In genomic region chr1:172197851-172198250, GRCm38 (mm10) we compare ENCODE assay signal across 21 mouse cellular contexts. TPM values are rescaled to one million over a fixed set of nuclear protein-coding genes. Genes with fewer than 3 reads are reported as not detected.
DNase-seq lines count a peak whose midpoint lies in the region; ATAC-seq and TF ChIP-seq lines count a peak whose summit lies in the region.
"Had no signal": no experiment of that assay in that cellular context is flagged by ENCODE, and none has a peak within 500 bp of the region (broad histone marks: within the 10 kb centered on the region; RNA-seq: fewer than 3 reads in every experiment).

No protein-coding gene starts in this region.

- no peak overlapping the region for H3K4me2 ChIP-seq in forebrain, embryonic 12.5 days
- no peak overlapping the region for H3K4me2 ChIP-seq in forebrain, postnatal 0 days (ENCODE audit: low read depth)
- H3K4me2 ChIP-seq in midbrain, postnatal 0 days (ENCODE audit: low read depth, low read length, poor library complexity, severe bottlenecking), result no peak overlapping the region
- H3K4me2 ChIP-seq in forebrain, embryonic 15.5 days (replicated peaks), result no peak overlapping the region
- H3K4me2 ChIP-seq: embryonic facial prominence, embryonic 13.5 days; heart, embryonic 12.5 days; hindbrain, embryonic 12.5 days had no signal

- TF ChIP-seq CTCF in forebrain, postnatal 0 days (IDR thresholded peaks at IDR 0.05; ENCODE audit: low read depth), result no peak
- no peak for TF ChIP-seq CTCF in midbrain, postnatal 0 days (IDR thresholded peaks at IDR 0.05)

- H3K9ac ChIP-seq in forebrain, embryonic 12.5 days, result no peak overlapping the region
- H3K9ac ChIP-seq in forebrain, postnatal 0 days, result no peak overlapping the region
- H3K9ac ChIP-seq in midbrain, postnatal 0 days (replicated peaks; ENCODE audit: low read length, poor library complexity, severe bottlenecking), result no peak overlapping the region
- H3K9ac ChIP-seq in forebrain, embryonic 15.5 days (replicated peaks), result no peak overlapping the region
- H3K9ac ChIP-seq: embryonic facial prominence, embryonic 13.5 days; heart, embryonic 12.5 days; hindbrain, embryonic 12.5 days had no signal

- no peak overlapping the region for H3K4me3 ChIP-seq in forebrain, embryonic 12.5 days (replicated peaks)
- H3K4me3 ChIP-seq in forebrain, postnatal 0 days (ENCODE audit: low read depth, low read length), result no peak overlapping the region
- H3K4me3 ChIP-seq in midbrain, embryonic 10.5 days, result no peak overlapping the region
- no peak overlapping the region for H3K4me3 ChIP-seq in midbrain, postnatal 0 days (ENCODE audit: low read depth, low read length)
- H3K4me3 ChIP-seq in forebrain, embryonic 15.5 days, result no peak overlapping the region
- H3K4me3 ChIP-seq: embryonic facial prominence, embryonic 13.5 days; heart, embryonic 12.5 days; hindbrain, embryonic 12.5 days had no signal

- peaks cover 49% of the 10 kb centered on the region for H3K4me1 ChIP-seq in forebrain, embryonic 12.5 days
- H3K4me1 ChIP-seq in forebrain, postnatal 0 days (ENCODE audit: insufficient read depth), result peaks cover 29% of the 10 kb centered on the region
- peaks cover 41% of the 10 kb centered on the region for H3K4me1 ChIP-seq in midbrain, embryonic 10.5 days
- peaks cover 24% of the 10 kb centered on the region for H3K4me1 ChIP-seq in midbrain, postnatal 0 days (ENCODE audit: insufficient read depth, low read length)
- H3K4me1 ChIP-seq in forebrain, embryonic 15.5 days, result peaks cover 38% of the 10 kb centered on the region

- H3K27me3 ChIP-seq in forebrain, embryonic 12.5 days, result no peaks in the 10 kb centered on the region
- H3K27me3 ChIP-seq in forebrain, postnatal 0 days (ENCODE audit: insufficient read depth, low read length), result no peaks in the 10 kb centered on the region
- H3K27me3 ChIP-seq in midbrain, embryonic 10.5 days (ENCODE audit: low read depth, poor library complexity, severe bottlenecking), result no peaks in the 10 kb centered on the region
- no peaks in the 10 kb centered on the region for H3K27me3 ChIP-seq in midbrain, postnatal 0 days (ENCODE audit: insufficient read depth, low read length)
- no peaks in the 10 kb centered on the region for H3K27me3 ChIP-seq in forebrain, embryonic 15.5 days
- H3K27me3 ChIP-seq: embryonic facial prominence, embryonic 13.5 days; heart, embryonic 12.5 days; hindbrain, embryonic 12.5 days; Patski had no signal

- DNase-seq in forebrain, postnatal 0 days, result no peak
- peak; percentile 11 for DNase-seq in midbrain, embryonic 10.5 days (ENCODE audit: low spot score)
- no peak for DNase-seq in midbrain, postnatal 0 days (ENCODE audit: low spot score)
- DNase-seq in cerebellum, adult 8-10 months, result peak; percentile 56
- no peak for DNase-seq in lung, postnatal 25 days (ENCODE audit: low spot score)
- DNase-seq: adrenal gland, postnatal 36 days; gastrocnemius, postnatal 14 days; kidney, postnatal 14 days; liver; lung, adult 18-20 months; lung, postnatal 4 days; spleen, adult 18-20 months had no signal

- H3K9me3 ChIP-seq in forebrain, embryonic 12.5 days, result no peaks in the 10 kb centered on the region
- H3K9me3 ChIP-seq in forebrain, postnatal 0 days (ENCODE audit: low read length), result no peaks in the 10 kb centered on the region
- H3K9me3 ChIP-seq in midbrain, embryonic 10.5 days (replicated peaks), result no peaks in the 10 kb centered on the region
- no peaks in the 10 kb centered on the region for H3K9me3 ChIP-seq in midbrain, postnatal 0 days (ENCODE audit: low read length)
- no peaks in the 10 kb centered on the region for H3K9me3 ChIP-seq in forebrain, embryonic 15.5 days
- H3K9me3 ChIP-seq: embryonic facial prominence, embryonic 13.5 days; heart, embryonic 12.5 days; hindbrain, embryonic 12.5 days had no signal

- peaks cover 68% of the 10 kb centered on the region for H3K36me3 ChIP-seq in forebrain, embryonic 12.5 days (replicated peaks)
- peaks cover 67% of the 10 kb centered on the region for H3K36me3 ChIP-seq in forebrain, postnatal 0 days (ENCODE audit: insufficient read depth)
- H3K36me3 ChIP-seq in midbrain, embryonic 10.5 days, result peaks cover 85% of the 10 kb centered on the region
- H3K36me3 ChIP-seq in midbrain, postnatal 0 days (ENCODE audit: insufficient read depth, low read length), result peaks cover 48% of the 10 kb centered on the region
- H3K36me3 ChIP-seq in forebrain, embryonic 15.5 days, result peaks cover 65% of the 10 kb centered on the region

- ATAC-seq in forebrain, embryonic 12.5 days (ENCODE audit: low FRiP score), result no peak
- no peak for ATAC-seq in forebrain, postnatal 0 days
- no peak for ATAC-seq in midbrain, postnatal 0 days (ENCODE audit: low FRiP score)
- no peak for ATAC-seq in forebrain, embryonic 15.5 days (replicated peaks)
- ATAC-seq: intestine, postnatal 0 days; Patski had no signal

- WGBS in forebrain, embryonic 12.5 days, result 82% methylated on average over 5 of the region's 5 CpGs
- WGBS in forebrain, postnatal 0 days, result 63% methylated on average over 5 of the region's 5 CpGs
- WGBS in midbrain, embryonic 10.5 days, result 85% methylated on average over 5 of the region's 5 CpGs
- 72% methylated on average over 5 of the region's 5 CpGs for WGBS in midbrain, postnatal 0 days
- 80% methylated on average over 5 of the region's 5 CpGs for WGBS in forebrain, embryonic 15.5 days

- peak overlapping the region; percentile 50 for H3K27ac ChIP-seq in forebrain, embryonic 12.5 days
- no peak overlapping the region for H3K27ac ChIP-seq in forebrain, postnatal 0 days (ENCODE audit: low read depth, low read length)
- H3K27ac ChIP-seq in midbrain, embryonic 10.5 days (replicated peaks), result 0 out of 2 replicates have a peak overlapping the region, but pooled peaks have one; percentile 19
- no peak overlapping the region for H3K27ac ChIP-seq in midbrain, postnatal 0 days (ENCODE audit: low read depth, low read length)
- peak overlapping the region; percentile 25; the same call in 1 of the 2 replicates for H3K27ac ChIP-seq in forebrain, embryonic 15.5 days (replicated peaks)
- H3K27ac ChIP-seq: embryonic facial prominence, embryonic 13.5 days; hindbrain, embryonic 12.5 days had no signal

RNA-seq across cellular contexts. Expression of gene Pea15a, which starts 8.8 kb away (rescaled TPM):
- 405 and 443 TPM in 2 replicates for polyA plus RNA-seq in forebrain, embryonic 12.5 days (2016; fragmentation: Nextera tagmentation; extraction: Ambion mirVana)
- 265 and 281 TPM in 2 replicates for total RNA-seq in forebrain, postnatal 0 days (2014; rRNA removed)
- 412 and 475 TPM in 2 replicates for polyA plus RNA-seq in forebrain, postnatal 0 days (2015; fragmentation: Nextera tagmentation; extraction: Ambion mirVana)
- 340 and 410 TPM in 2 replicates for polyA plus RNA-seq in midbrain, embryonic 10.5 days (2016; fragmentation: Nextera tagmentation; extraction: Ambion mirVana)
- total RNA-seq in midbrain, postnatal 0 days (2014; rRNA removed), result 311 and 342 TPM in 2 replicates
- 501 and 555 TPM in 2 replicates for polyA plus RNA-seq in midbrain, postnatal 0 days (2015; fragmentation: Nextera tagmentation; extraction: Ambion mirVana)
- 462 and 488 TPM in 2 replicates for polyA plus RNA-seq in forebrain, embryonic 15.5 days (2015; fragmentation: Nextera tagmentation; extraction: Ambion mirVana)

RNA-seq across cellular contexts. Expression of gene Casq1, which starts 21.8 kb away (rescaled TPM):
- 1.6 and 2.3 TPM in 2 replicates for polyA plus RNA-seq in forebrain, embryonic 12.5 days (2016; fragmentation: Nextera tagmentation; extraction: Ambion mirVana)
- total RNA-seq in forebrain, postnatal 0 days (2014; rRNA removed), result 0.76 and 2.2 TPM in 2 replicates
- 3.3 and 3.5 TPM in 2 replicates for polyA plus RNA-seq in forebrain, postnatal 0 days (2015; fragmentation: Nextera tagmentation; extraction: Ambion mirVana)
- 1.3 and 1.8 TPM in 2 replicates for polyA plus RNA-seq in midbrain, embryonic 10.5 days (2016; fragmentation: Nextera tagmentation; extraction: Ambion mirVana)
- total RNA-seq in midbrain, postnatal 0 days (2014; rRNA removed), result 0.99 TPM in 1 of 2 replicates, not detected in the other
- 1.3 and 2.2 TPM in 2 replicates for polyA plus RNA-seq in midbrain, postnatal 0 days (2015; fragmentation: Nextera tagmentation; extraction: Ambion mirVana)
- 6.2 and 6.4 TPM in 2 replicates for polyA plus RNA-seq in forebrain, embryonic 15.5 days (2015; fragmentation: Nextera tagmentation; extraction: Ambion mirVana)
- total RNA-seq: monocyte, adult 5-6 weeks; neutrophil, adult 5-6 weeks had no signal

RNA-seq across cellular contexts. Expression of gene Dcaf8, which starts 50.0 kb away (rescaled TPM):
- polyA plus RNA-seq in forebrain, embryonic 12.5 days (2016; fragmentation: Nextera tagmentation; extraction: Ambion mirVana), result 139 and 143 TPM in 2 replicates
- total RNA-seq in forebrain, postnatal 0 days (2014; rRNA removed), result 66.8 and 76.8 TPM in 2 replicates
- 49.4 and 62.7 TPM in 2 replicates for polyA plus RNA-seq in forebrain, postnatal 0 days (2015; fragmentation: Nextera tagmentation; extraction: Ambion mirVana)
- 124 and 138 TPM in 2 replicates for polyA plus RNA-seq in midbrain, embryonic 10.5 days (2016; fragmentation: Nextera tagmentation; extraction: Ambion mirVana)
- total RNA-seq in midbrain, postnatal 0 days (2014; rRNA removed), result 64.6 and 72.8 TPM in 2 replicates
- 66.8 and 67.6 TPM in 2 replicates for polyA plus RNA-seq in midbrain, postnatal 0 days (2015; fragmentation: Nextera tagmentation; extraction: Ambion mirVana)
- polyA plus RNA-seq in forebrain, embryonic 15.5 days (2015; fragmentation: Nextera tagmentation; extraction: Ambion mirVana), result 104 and 109 TPM in 2 replicates

Comparison
In these comparisons a context has a peak if more than half of its experiments do, and no peak if none do; other contexts are left out.
1. H3K27ac ChIP-seq: peak in forebrain, embryonic 12.5 days (single experiment), midbrain, embryonic 10.5 days (single experiment) and forebrain, embryonic 15.5 days (single experiment); none in forebrain, postnatal 0 days (single experiment) and midbrain, postnatal 0 days (single experiment).
2. DNase-seq: peak in midbrain, embryonic 10.5 days (single experiment) and cerebellum, adult 8-10 months (single experiment); none in forebrain, postnatal 0 days (single experiment), midbrain, postnatal 0 days (single experiment) and lung, postnatal 25 days (single experiment).